Comparison of ENCODE assay signal across 20 mouse cellular contexts in genomic region chr10:71893726-71894125, GRCm38 (mm10).
"Had no signal": no experiment of that assay in that cellular context is flagged by ENCODE, and none has a peak within 500 bp of the region (broad histone marks: within the 10 kb centered on the region; RNA-seq: fewer than 3 reads in every experiment).

No protein-coding gene starts in this region.

- H3K36me3 ChIP-seq: lung, embryonic 15.5 days; midbrain, embryonic 13.5 days; midbrain, embryonic 15.5 days; neural tube, embryonic 13.5 days; neural tube, embryonic 15.5 days had no signal

- H3K9ac ChIP-seq: lung, embryonic 15.5 days; midbrain, embryonic 13.5 days; midbrain, embryonic 15.5 days; neural tube, embryonic 13.5 days; neural tube, embryonic 15.5 days had no signal

- H3K27me3 ChIP-seq: lung, embryonic 15.5 days; megakaryocyte, embryonic 14.5 days; midbrain, embryonic 13.5 days; midbrain, embryonic 15.5 days; neural tube, embryonic 13.5 days; neural tube, embryonic 15.5 days had no signal

- DNase-seq: lung, adult 2 months; lung, postnatal 14 days; lung, postnatal 36 days; retina, postnatal 1 day; right cerebral cortex, adult 18-20 months; right cerebral cortex, postnatal 25 days; right cerebral cortex, postnatal 4 days; spleen, adult 18-20 months; thymus, adult 18-20 months; thymus, postnatal 14 days; thymus, postnatal 36 days had no signal

- ATAC-seq: lung, postnatal 0 days; midbrain, embryonic 13.5 days; midbrain, embryonic 15.5 days had no signal

- H3K4me3 ChIP-seq: lung, embryonic 15.5 days; megakaryocyte, embryonic 14.5 days; midbrain, embryonic 13.5 days; midbrain, embryonic 15.5 days; neural tube, embryonic 13.5 days; neural tube, embryonic 15.5 days had no signal

- H3K4me1 ChIP-seq: lung, embryonic 15.5 days; megakaryocyte, embryonic 14.5 days; midbrain, embryonic 13.5 days; midbrain, embryonic 15.5 days; neural tube, embryonic 13.5 days; neural tube, embryonic 15.5 days had no signal

- H3K9me3 ChIP-seq: lung, embryonic 15.5 days; midbrain, embryonic 13.5 days; midbrain, embryonic 15.5 days; neural tube, embryonic 13.5 days; neural tube, embryonic 15.5 days had no signal

- H3K27ac ChIP-seq: lung, embryonic 15.5 days; macrophage; midbrain, embryonic 13.5 days; midbrain, embryonic 15.5 days; neural tube, embryonic 13.5 days; neural tube, embryonic 15.5 days had no signal

- H3K4me2 ChIP-seq: lung, embryonic 15.5 days; midbrain, embryonic 11.5 days; midbrain, embryonic 13.5 days; midbrain, embryonic 15.5 days; neural tube, embryonic 13.5 days; neural tube, embryonic 15.5 days had no signal
